In genomic region chr3:139152654-139153053, GRCm38 (mm10) we compare ENCODE assay signal across 12 mouse cellular contexts. TPM values are rescaled to one million over a fixed set of nuclear protein-coding genes. Genes with fewer than 3 reads are reported as not detected.
DNase-seq lines count a peak whose midpoint lies in the region; ATAC-seq lines count a peak whose summit lies in the region.
"Had no signal": no experiment of that assay in that cellular context is flagged by ENCODE, and none has a peak within 500 bp of the region (broad histone marks: within the 10 kb centered on the region; RNA-seq: fewer than 3 reads in every experiment).

No protein-coding gene starts in this region.

- no peak overlapping the region for H3K4me2 ChIP-seq in kidney, embryonic 16.5 days (replicated peaks; ENCODE audit: low read depth, low read length)
- H3K4me2 ChIP-seq: embryonic facial prominence, embryonic 13.5 days had no signal

- peak; percentile 42; the same call in 1 of the 2 replicates for ATAC-seq in kidney, embryonic 16.5 days (ENCODE audit: low FRiP score, low TSS enrichment)

- no peak for DNase-seq in kidney, adult 8-10 months
- peak; percentile 9 for DNase-seq in thymus, postnatal 4 days
- DNase-seq in thymus, postnatal 14 days = no peak
- DNase-seq in cerebellum, adult 9-11 months = peak; percentile 7
- no peak for DNase-seq in urinary bladder, postnatal 4 days (ENCODE audit: low spot score in 2 of 2)
- no peak for DNase-seq in gastrocnemius, postnatal 4 days (ENCODE audit: low spot score in 2 of 2)
- DNase-seq: right cerebral cortex, postnatal 14 days had no signal

- no peaks in the 10 kb centered on the region for H3K9me3 ChIP-seq in kidney, embryonic 16.5 days (ENCODE audit: low read length)
- H3K9me3 ChIP-seq: embryonic facial prominence, embryonic 13.5 days; midbrain, embryonic 10.5 days had no signal

- H3K27ac ChIP-seq in kidney, embryonic 16.5 days (ENCODE audit: low read length) = no peak overlapping the region
- H3K27ac ChIP-seq: embryonic facial prominence, embryonic 13.5 days; midbrain, embryonic 10.5 days had no signal

- H3K36me3 ChIP-seq in kidney, embryonic 16.5 days (ENCODE audit: insufficient read depth, low read length) = no peaks in the 10 kb centered on the region
- H3K36me3 ChIP-seq: embryonic facial prominence, embryonic 13.5 days; midbrain, embryonic 10.5 days had no signal

- no peak overlapping the region for H3K4me3 ChIP-seq in kidney, embryonic 16.5 days (ENCODE audit: low read length)
- H3K4me3 ChIP-seq: embryonic facial prominence, embryonic 13.5 days; midbrain, embryonic 10.5 days had no signal

- no peaks in the 10 kb centered on the region for H3K27me3 ChIP-seq in kidney, embryonic 16.5 days (ENCODE audit: insufficient read depth, low read length)
- H3K27me3 ChIP-seq: embryonic facial prominence, embryonic 13.5 days had no signal

- H3K4me1 ChIP-seq in kidney, embryonic 16.5 days (ENCODE audit: insufficient read depth, low read length) = no peaks in the 10 kb centered on the region
- H3K4me1 ChIP-seq: embryonic facial prominence, embryonic 13.5 days; midbrain, embryonic 10.5 days had no signal

- 62% methylated on average over 3 of the region's 3 CpGs for WGBS in kidney, embryonic 16.5 days

- H3K9ac ChIP-seq in kidney, embryonic 16.5 days (replicated peaks; ENCODE audit: low read length) = no peak overlapping the region
- H3K9ac ChIP-seq: embryonic facial prominence, embryonic 13.5 days had no signal

RNA-seq across cellular contexts. Expression of gene Stpg2, which starts 52.8 kb away (rescaled TPM):
- not detected in 2 replicates for polyA plus RNA-seq in kidney, embryonic 16.5 days (2015; fragmentation: Nextera tagmentation; extraction: Ambion mirVana)
- not detected for total RNA-seq in gastrocnemius, postnatal 4 days (2021)
- total RNA-seq: gastrocnemius, adult 8-10 months had no signal
- polyA plus RNA-seq: embryonic facial prominence, embryonic 13.5 days; limb, embryonic 11.5 days had no signal

Comparison
In these comparisons a context has a peak if more than half of its experiments do, and no peak if none do; other contexts are left out.
1. DNase-seq: peak in thymus, postnatal 4 days (single experiment) and cerebellum, adult 9-11 months (single experiment); none in kidney, adult 8-10 months (0 of 2), thymus, postnatal 14 days (single experiment), urinary bladder, postnatal 4 days (0 of 2) and gastrocnemius, postnatal 4 days (0 of 2).